Mouse (Mus musculus): ENCODE measurements around the gene March7. TPM values are rescaled to one million over a fixed set of nuclear protein-coding genes. Genes with fewer than 3 reads are reported as not detected.

Gene March7
- polyA plus RNA-seq, 1 experiment from 2014 or later, result 76.3 TPM

GRCm38 (mm10) chr2:60217620-60218019 lies 7.9 kb downstream of the March7 start:
- no peak for ATAC-seq (ENCODE audit: insufficient number of reproducible peaks, low FRiP score, low TSS enrichment, low read depth)
- no peaks in the 10 kb centered on the region for H3K9me3 ChIP-seq
- no peak overlapping the region for H3K9ac ChIP-seq
- peaks cover 18% of the 10 kb centered on the region for H3K4me1 ChIP-seq
- no peak overlapping the region for H3K4me3 ChIP-seq
- no peaks in the 10 kb centered on the region for H3K27me3 ChIP-seq
- 0 out of 2 replicates have a peak overlapping the region, but pooled peaks have one; percentile 22 for H3K27ac ChIP-seq
- no peaks in the 10 kb centered on the region for H3K36me3 ChIP-seq
- 81% methylated on average over 6 of the region's 6 CpGs for WGBS
- no peak overlapping the region for H3K4me2 ChIP-seq

DNA sequence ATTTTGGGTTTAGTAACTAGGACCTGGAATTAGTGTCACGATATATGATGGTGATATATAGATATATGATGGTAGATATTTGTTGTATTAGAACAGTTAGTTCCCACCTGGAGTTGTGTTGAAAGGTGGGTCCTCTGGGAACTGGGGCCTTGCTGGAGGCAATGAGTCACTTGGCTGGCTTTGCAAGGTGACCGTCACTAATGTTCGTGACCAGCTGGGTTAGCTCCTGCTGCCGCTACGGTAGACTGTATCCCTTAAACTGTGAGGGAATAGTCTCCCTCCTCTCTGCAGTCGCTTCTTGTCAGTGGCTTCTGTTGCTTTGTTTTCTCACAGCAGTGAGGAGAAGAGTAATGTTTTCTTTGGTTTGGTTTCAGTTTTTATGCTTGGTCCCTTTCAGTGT lies 11.5 kb downstream of the March7 start:
- peaks cover 9% of the 10 kb centered on the region for H3K4me1 ChIP-seq
- H3K27me3 ChIP-seq, result no peaks in the 10 kb centered on the region
- no peak overlapping the region for H3K9ac ChIP-seq
- no peak overlapping the region for H3K4me3 ChIP-seq
- no peak overlapping the region for H3K27ac ChIP-seq
- no peaks in the 10 kb centered on the region for H3K9me3 ChIP-seq
- 69% methylated on average over 6 of the region's 6 CpGs for WGBS
- H3K4me2 ChIP-seq, result no peak overlapping the region
- ATAC-seq (ENCODE audit: insufficient number of reproducible peaks, low FRiP score, low TSS enrichment, low read depth), result no peak
- H3K36me3 ChIP-seq, result no peaks in the 10 kb centered on the region

DNA sequence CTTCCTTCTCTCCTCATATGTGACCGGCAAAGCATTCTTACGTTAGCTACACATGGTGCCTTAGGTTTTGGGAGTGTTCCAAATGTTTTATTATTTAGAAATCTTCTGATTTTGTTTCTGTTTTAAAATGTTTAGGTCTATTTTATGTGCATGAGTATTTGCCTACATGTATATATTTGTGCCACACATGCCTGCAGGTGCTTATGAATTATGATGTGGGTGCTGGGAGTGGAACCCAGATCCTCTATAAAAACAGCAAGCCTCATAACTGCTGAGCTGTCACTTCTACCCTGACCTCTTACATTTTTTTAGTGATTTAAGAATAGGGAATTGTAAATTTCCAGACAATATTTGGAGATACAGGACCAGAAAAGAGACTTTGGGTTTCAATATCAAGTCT lies 12.3 kb downstream of the March7 start:
- H3K4me3 ChIP-seq, result no peak overlapping the region
- no peaks in the 10 kb centered on the region for H3K36me3 ChIP-seq
- peaks cover 5% of the 10 kb centered on the region for H3K4me1 ChIP-seq
- WGBS, result 51% methylated on average over 2 of the region's 2 CpGs
- H3K4me2 ChIP-seq, result no peak overlapping the region
- no peaks in the 10 kb centered on the region for H3K9me3 ChIP-seq
- no peak overlapping the region for H3K27ac ChIP-seq
- ATAC-seq (ENCODE audit: insufficient number of reproducible peaks, low FRiP score, low TSS enrichment, low read depth), result no peak
- no peak overlapping the region for H3K9ac ChIP-seq
- no peaks in the 10 kb centered on the region for H3K27me3 ChIP-seq

- no peak for ATAC-seq (ENCODE audit: insufficient number of reproducible peaks, low FRiP score, low TSS enrichment, low read depth)
- no peak overlapping the region for H3K9ac ChIP-seq
- H3K4me1 ChIP-seq, result no peaks in the 10 kb centered on the region
- H3K27ac ChIP-seq, result no peak overlapping the region
- no peak overlapping the region for H3K4me2 ChIP-seq
- H3K36me3 ChIP-seq, result no peaks in the 10 kb centered on the region
- no peaks in the 10 kb centered on the region for H3K9me3 ChIP-seq
- H3K27me3 ChIP-seq, result no peaks in the 10 kb centered on the region
- 73% methylated on average over 1 of the region's 1 CpGs for whole genome bisulfite sequencing
- no peak overlapping the region for H3K4me3 ChIP-seq
These were observed 13.8 kb downstream of the March7 start for GRCm38 (mm10) chr2:60223489-60223888.

DNA sequence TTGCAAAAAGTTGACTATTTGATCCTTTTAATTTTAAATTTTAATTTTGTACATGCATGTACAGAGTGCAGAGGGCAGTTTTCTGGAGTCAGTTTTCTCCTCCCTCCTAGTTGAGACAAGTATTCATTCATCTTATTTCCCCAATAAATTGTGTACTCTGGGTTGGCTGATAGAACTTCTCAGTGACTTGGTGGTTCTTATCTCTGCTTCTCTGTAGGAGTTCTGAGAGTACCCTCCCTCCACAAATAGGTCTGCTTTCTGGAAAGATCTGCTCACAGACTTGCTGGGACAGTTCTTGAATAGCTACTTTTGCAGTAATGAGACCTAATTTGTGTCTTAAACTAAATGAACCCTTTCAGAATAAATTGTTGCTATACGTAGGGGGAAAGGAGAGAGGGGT lies 18.8 kb downstream of the March7 start:
- no peaks in the 10 kb centered on the region for H3K27me3 ChIP-seq
- no peak for ATAC-seq (ENCODE audit: insufficient number of reproducible peaks, low FRiP score, low TSS enrichment, low read depth)
- peaks cover 22% of the 10 kb centered on the region for H3K36me3 ChIP-seq
- H3K27ac ChIP-seq, result no peak overlapping the region
- H3K4me3 ChIP-seq, result no peak overlapping the region
- WGBS, result 80% methylated on average over 1 of the region's 1 CpGs
- no peak overlapping the region for H3K4me2 ChIP-seq
- H3K9me3 ChIP-seq, result no peaks in the 10 kb centered on the region
- no peak overlapping the region for H3K9ac ChIP-seq
- no peaks in the 10 kb centered on the region for H3K4me1 ChIP-seq

DNA sequence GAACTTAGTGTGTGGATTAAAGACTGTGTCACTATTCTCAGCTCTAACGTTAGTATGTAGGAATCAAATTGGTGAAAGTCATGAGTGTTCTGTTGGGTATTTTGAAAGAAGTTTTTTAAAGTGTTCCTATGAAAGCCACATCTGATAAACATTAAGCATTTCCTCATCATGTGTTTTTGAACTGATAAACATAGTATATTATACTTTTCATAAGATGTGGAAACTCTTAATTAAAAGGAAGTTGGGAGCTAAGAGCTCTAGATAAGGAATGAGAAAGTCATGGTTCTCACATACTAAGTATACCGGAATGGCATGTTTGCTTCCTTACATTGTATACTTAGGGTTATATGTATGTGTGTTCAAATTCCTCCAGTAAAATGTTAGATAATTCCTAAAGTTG lies 20.7 kb downstream of the March7 start:
- Histone ChIP-seq H3K36me3 (peaks cover 32% of the 10 kb centered on the region), H3K4me1 (no peaks in the 10 kb centered on the region), H3K9ac (no peak overlapping the region), H3K27ac (no peak overlapping the region), H3K27me3 (no peaks in the 10 kb centered on the region), H3K4me2 (no peak overlapping the region), H3K4me3 (no peak overlapping the region), H3K9me3 (no peaks in the 10 kb centered on the region)
- 85% methylated on average over 2 of the region's 2 CpGs for WGBS
- ATAC-seq (ENCODE audit: insufficient number of reproducible peaks, low FRiP score, low TSS enrichment, low read depth), result no peak

GRCm38 (mm10) chr2:60233147-60233546 lies 23.5 kb downstream of the March7 start:
- H3K4me2 ChIP-seq, result no peak overlapping the region
- no peaks in the 10 kb centered on the region for H3K4me1 ChIP-seq
- peaks cover 47% of the 10 kb centered on the region for H3K36me3 ChIP-seq
- no peaks in the 10 kb centered on the region for H3K27me3 ChIP-seq
- no peaks in the 10 kb centered on the region for H3K9me3 ChIP-seq
- no peak overlapping the region for H3K4me3 ChIP-seq
- no peak overlapping the region for H3K27ac ChIP-seq
- ATAC-seq (ENCODE audit: insufficient number of reproducible peaks, low FRiP score, low TSS enrichment, low read depth), result no peak
- no peak overlapping the region for H3K9ac ChIP-seq
- 52% methylated on average over 2 of the region's 2 CpGs for WGBS

DNA sequence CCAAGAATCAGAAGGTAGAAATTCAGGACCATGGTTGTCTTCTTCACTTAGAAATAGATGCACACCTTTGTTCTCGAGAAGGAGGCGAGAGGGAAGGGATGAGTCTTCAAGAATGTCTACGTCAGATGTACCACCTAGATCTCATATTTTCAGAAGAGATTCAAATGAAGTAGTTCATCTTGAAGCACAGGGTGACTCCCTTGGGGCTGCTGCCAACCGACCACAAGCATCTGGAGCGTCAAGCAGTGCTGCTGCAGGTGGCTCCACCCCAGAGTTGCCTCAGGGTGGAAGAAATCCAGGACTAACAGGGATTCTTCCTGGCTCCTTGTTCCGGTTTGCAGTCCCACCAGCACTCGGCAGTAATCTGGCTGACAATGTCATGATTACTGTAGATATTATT lies 24.8 kb downstream of the March7 start:
- H3K36me3 ChIP-seq, result peaks cover 52% of the 10 kb centered on the region

GRCm38 (mm10) chr2:60252782-60253181 lies 43.1 kb downstream of the March7 start:
- peaks cover 28% of the 10 kb centered on the region for H3K36me3 ChIP-seq
- no peak for ATAC-seq (ENCODE audit: insufficient number of reproducible peaks, low FRiP score, low TSS enrichment, low read depth)
- WGBS, result 90% methylated on average over 4 of the region's 4 CpGs

More for the DNA sequence above, 24.8 kb downstream of the March7 start:
- Histone ChIP-seq H3K4me3 (no peak overlapping the region), H3K9ac (no peak overlapping the region), H3K4me1 (no peaks in the 10 kb centered on the region), H3K27me3 (no peaks in the 10 kb centered on the region), H3K4me2 (no peak overlapping the region), H3K9me3 (no peaks in the 10 kb centered on the region), H3K27ac (no peak overlapping the region)
- 72% methylated on average over 7 of the region's 7 CpGs for WGBS
- ATAC-seq (ENCODE audit: insufficient number of reproducible peaks, low FRiP score, low TSS enrichment, low read depth), result no peak

GRCm38 (mm10) chr2:60253506-60253905 lies 43.8 kb downstream of the March7 start:
- H3K36me3 ChIP-seq, result peaks cover 28% of the 10 kb centered on the region

More at GRCm38 (mm10) chr2:60252782-60253181, 43.1 kb downstream of the March7 start:
- no peak overlapping the region for H3K9ac ChIP-seq
- H3K4me3 ChIP-seq, result no peak overlapping the region
- H3K27me3 ChIP-seq, result no peaks in the 10 kb centered on the region
- no peak overlapping the region for H3K27ac ChIP-seq
- no peaks in the 10 kb centered on the region for H3K4me1 ChIP-seq
- no peaks in the 10 kb centered on the region for H3K9me3 ChIP-seq
- H3K4me2 ChIP-seq, result no peak overlapping the region

GRCm38 (mm10) chr2:60256751-60257150 lies 47.1 kb downstream of the March7 start:
- H3K36me3 ChIP-seq, result peaks cover 10% of the 10 kb centered on the region; the same call in 1 of the 2 replicates
- ATAC-seq (ENCODE audit: insufficient number of reproducible peaks, low FRiP score, low TSS enrichment, low read depth), result no peak
- H3K27me3 ChIP-seq, result no peaks in the 10 kb centered on the region
- 79% methylated on average over 2 of the region's 2 CpGs for WGBS
- H3K4me2 ChIP-seq, result no peak overlapping the region
- H3K27ac ChIP-seq, result no peak overlapping the region
- no peak overlapping the region for H3K4me3 ChIP-seq
- H3K4me1 ChIP-seq, result no peaks in the 10 kb centered on the region
- H3K9ac ChIP-seq, result no peak overlapping the region
- H3K9me3 ChIP-seq, result no peaks in the 10 kb centered on the region

More at GRCm38 (mm10) chr2:60253506-60253905, 43.8 kb downstream of the March7 start:
- Histone ChIP-seq H3K4me2 (no peak overlapping the region), H3K9ac (no peak overlapping the region), H3K9me3 (no peaks in the 10 kb centered on the region), H3K27ac (no peak overlapping the region), H3K4me3 (no peak overlapping the region), H3K4me1 (no peaks in the 10 kb centered on the region), H3K27me3 (no peaks in the 10 kb centered on the region)
- ATAC-seq (ENCODE audit: insufficient number of reproducible peaks, low FRiP score, low TSS enrichment, low read depth), result no peak

DNA sequence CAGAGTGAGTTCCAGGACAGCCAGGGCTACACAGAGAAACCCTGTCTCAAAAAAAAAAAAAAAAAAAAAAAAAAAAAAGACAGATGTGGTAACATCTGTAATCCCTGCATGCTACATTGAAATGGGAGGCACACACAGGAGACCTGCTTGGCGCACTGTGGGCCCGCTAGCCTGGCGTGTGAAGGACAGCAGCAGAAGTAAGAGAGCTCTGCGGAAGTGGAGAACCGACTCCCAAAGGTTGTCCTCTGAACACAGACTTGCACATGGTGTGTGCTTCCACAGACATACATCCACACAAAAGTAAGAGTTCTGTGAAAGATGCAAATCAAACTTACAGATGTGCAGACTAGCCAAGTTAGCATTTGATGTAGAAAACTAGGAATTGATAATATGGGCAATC lies 49.5 kb downstream of the March7 start:
- H3K4me1 ChIP-seq, result no peaks in the 10 kb centered on the region
- no peaks in the 10 kb centered on the region for H3K27me3 ChIP-seq
- H3K27ac ChIP-seq, result no peak overlapping the region
- no peaks in the 10 kb centered on the region for H3K9me3 ChIP-seq
- peaks cover 3% of the 10 kb centered on the region; the same call in 1 of the 2 replicates for H3K36me3 ChIP-seq
- ATAC-seq (ENCODE audit: insufficient number of reproducible peaks, low FRiP score, low TSS enrichment, low read depth), result no peak
- H3K9ac ChIP-seq, result no peak overlapping the region
- no peak overlapping the region for H3K4me2 ChIP-seq
- no peak overlapping the region for H3K4me3 ChIP-seq
- 94% methylated on average over 5 of the region's 5 CpGs for WGBS

Measured in limb, embryonic 15.5 days (tissue).